ENCODE assay signal across 18 mouse cellular contexts in the genomic region with DNA sequence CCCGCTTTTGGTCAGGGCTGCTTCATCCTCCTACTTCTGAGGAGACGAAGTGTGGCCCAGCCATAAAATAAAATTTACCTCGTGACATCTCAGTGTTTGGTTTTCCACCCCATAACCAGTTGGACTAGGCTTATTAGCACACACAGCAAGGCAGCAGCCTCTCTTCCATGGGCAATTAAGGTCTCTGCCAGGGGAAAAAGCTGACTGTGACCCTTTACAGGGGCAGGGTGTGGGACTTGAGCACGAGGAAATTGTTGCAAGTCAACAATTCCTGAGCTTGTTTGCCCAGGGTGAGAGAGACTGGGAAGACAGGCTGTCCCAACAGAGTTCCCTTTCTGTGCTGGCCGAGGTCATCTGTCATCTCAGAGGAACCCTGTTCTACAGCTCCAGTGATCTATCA.
DNase-seq lines count a peak whose midpoint lies in the region; ATAC-seq and TF ChIP-seq lines count a peak whose summit lies in the region.
"Had no signal": no experiment of that assay in that cellular context is flagged by ENCODE, and none has a peak within 500 bp of the region (broad histone marks: within the 10 kb centered on the region; RNA-seq: fewer than 3 reads in every experiment).

No protein-coding gene starts in this region.

- no peaks in the 10 kb centered on the region for H3K36me3 ChIP-seq in intestine, postnatal 0 days (ENCODE audit: control insufficient read depth, insufficient read depth)
- H3K36me3 ChIP-seq in stomach, postnatal 0 days (ENCODE audit: control insufficient read depth, insufficient read depth, low read length), result no peaks in the 10 kb centered on the region
- H3K36me3 ChIP-seq: embryonic facial prominence, embryonic 12.5 days; forebrain, embryonic 15.5 days; G1E; heart, embryonic 13.5 days; hindbrain, embryonic 12.5 days had no signal

- no peak for TF ChIP-seq CTCF in intestine, postnatal 0 days (IDR thresholded peaks at IDR 0.05; ENCODE audit: low read depth)
- no peak for TF ChIP-seq CTCF in stomach, postnatal 0 days (IDR thresholded peaks at IDR 0.05; ENCODE audit: low read depth)

- H3K27ac ChIP-seq in intestine, postnatal 0 days (ENCODE audit: low read depth, low read length), result no peak overlapping the region
- no peak overlapping the region for H3K27ac ChIP-seq in stomach, postnatal 0 days (replicated peaks)
- H3K27ac ChIP-seq: embryonic facial prominence, embryonic 12.5 days; forebrain, embryonic 15.5 days; heart, embryonic 13.5 days; hindbrain, embryonic 12.5 days; hindbrain, postnatal 0 days had no signal

- no peaks in the 10 kb centered on the region for H3K27me3 ChIP-seq in intestine, postnatal 0 days (replicated peaks; ENCODE audit: control insufficient read depth, insufficient read depth, low read length)
- no peaks in the 10 kb centered on the region for H3K27me3 ChIP-seq in stomach, postnatal 0 days (ENCODE audit: control insufficient read depth, insufficient read depth, low read length)
- H3K27me3 ChIP-seq: embryonic facial prominence, embryonic 12.5 days; forebrain, embryonic 15.5 days; heart, embryonic 13.5 days; hindbrain, embryonic 12.5 days had no signal

- no peak overlapping the region for H3K9ac ChIP-seq in intestine, postnatal 0 days (ENCODE audit: low read depth, low read length)
- H3K9ac ChIP-seq in stomach, postnatal 0 days (ENCODE audit: low read length), result no peak overlapping the region
- H3K9ac ChIP-seq: embryonic facial prominence, embryonic 12.5 days; forebrain, embryonic 15.5 days; heart, embryonic 13.5 days; hindbrain, embryonic 12.5 days had no signal

- DNase-seq in lung, postnatal 36 days, result peak; percentile 32
- DNase-seq in lung, postnatal 4 days, result no peak
- DNase-seq in stomach, postnatal 0 days (ENCODE audit: low spot score), result peak; percentile 10
- DNase-seq in Muller cell, postnatal 12 days (ENCODE audit: inconsistent ontology term), result no peak
- DNase-seq in left cerebral cortex, adult 9 months (ENCODE audit: low spot score in 2 of 2), result no peak
- DNase-seq: adrenal gland, postnatal 10 days; cerebellum, adult 11 months; cerebellum, adult 8-10 months; cerebellum, postnatal 25 days; gastrocnemius, postnatal 10 days; heart, postnatal 36 days had no signal

- TF ChIP-seq EP300 in stomach, postnatal 0 days (optimal IDR thresholded peaks at IDR 0.05), result no peak

- no peaks in the 10 kb centered on the region for H3K9me3 ChIP-seq in intestine, postnatal 0 days (ENCODE audit: control insufficient read depth)
- H3K9me3 ChIP-seq in stomach, postnatal 0 days (ENCODE audit: control insufficient read depth, low read length), result no peaks in the 10 kb centered on the region
- H3K9me3 ChIP-seq: embryonic facial prominence, embryonic 12.5 days; forebrain, embryonic 15.5 days; G1E; heart, embryonic 13.5 days; hindbrain, embryonic 12.5 days had no signal

- 0 out of 2 replicates have a peak, but pooled peaks have one; percentile 28 for ATAC-seq in intestine, postnatal 0 days
- ATAC-seq in stomach, postnatal 0 days (ENCODE audit: low FRiP score, low TSS enrichment), result no peak
- ATAC-seq: forebrain, embryonic 15.5 days; hindbrain, postnatal 0 days had no signal

- H3K4me1 ChIP-seq in intestine, postnatal 0 days (replicated peaks; ENCODE audit: control insufficient read depth, insufficient read depth, low read length), result no peaks in the 10 kb centered on the region
- no peaks in the 10 kb centered on the region for H3K4me1 ChIP-seq in stomach, postnatal 0 days (replicated peaks; ENCODE audit: control insufficient read depth, insufficient read depth)
- H3K4me1 ChIP-seq: embryonic facial prominence, embryonic 12.5 days; forebrain, embryonic 15.5 days; hindbrain, embryonic 12.5 days had no signal

- H3K4me3 ChIP-seq in intestine, postnatal 0 days (ENCODE audit: low read depth, low read length), result no peak overlapping the region
- no peak overlapping the region for H3K4me3 ChIP-seq in stomach, postnatal 0 days (ENCODE audit: low read depth, low read length)
- H3K4me3 ChIP-seq: embryonic facial prominence, embryonic 12.5 days; forebrain, embryonic 15.5 days; heart, embryonic 13.5 days; hindbrain, embryonic 12.5 days had no signal

- H3K4me2 ChIP-seq in intestine, postnatal 0 days (replicated peaks; ENCODE audit: low read depth), result no peak overlapping the region
- no peak overlapping the region for H3K4me2 ChIP-seq in stomach, postnatal 0 days (replicated peaks; ENCODE audit: low read depth)
- H3K4me2 ChIP-seq: embryonic facial prominence, embryonic 12.5 days; forebrain, embryonic 15.5 days; heart, embryonic 13.5 days; hindbrain, embryonic 12.5 days had no signal

- 29% methylated on average over 5 of the region's 5 CpGs for WGBS in intestine, postnatal 0 days
- WGBS in stomach, postnatal 0 days, result 43% methylated on average over 5 of the region's 5 CpGs

Comparison
In these comparisons a context has a peak if more than half of its experiments do, and no peak if none do; other contexts are left out.
1. DNase-seq: peak in lung, postnatal 36 days (single experiment) and stomach, postnatal 0 days (single experiment); none in lung, postnatal 4 days (0 of 2), Muller cell, postnatal 12 days (single experiment) and left cerebral cortex, adult 9 months (0 of 2).